In the genomic region with DNA sequence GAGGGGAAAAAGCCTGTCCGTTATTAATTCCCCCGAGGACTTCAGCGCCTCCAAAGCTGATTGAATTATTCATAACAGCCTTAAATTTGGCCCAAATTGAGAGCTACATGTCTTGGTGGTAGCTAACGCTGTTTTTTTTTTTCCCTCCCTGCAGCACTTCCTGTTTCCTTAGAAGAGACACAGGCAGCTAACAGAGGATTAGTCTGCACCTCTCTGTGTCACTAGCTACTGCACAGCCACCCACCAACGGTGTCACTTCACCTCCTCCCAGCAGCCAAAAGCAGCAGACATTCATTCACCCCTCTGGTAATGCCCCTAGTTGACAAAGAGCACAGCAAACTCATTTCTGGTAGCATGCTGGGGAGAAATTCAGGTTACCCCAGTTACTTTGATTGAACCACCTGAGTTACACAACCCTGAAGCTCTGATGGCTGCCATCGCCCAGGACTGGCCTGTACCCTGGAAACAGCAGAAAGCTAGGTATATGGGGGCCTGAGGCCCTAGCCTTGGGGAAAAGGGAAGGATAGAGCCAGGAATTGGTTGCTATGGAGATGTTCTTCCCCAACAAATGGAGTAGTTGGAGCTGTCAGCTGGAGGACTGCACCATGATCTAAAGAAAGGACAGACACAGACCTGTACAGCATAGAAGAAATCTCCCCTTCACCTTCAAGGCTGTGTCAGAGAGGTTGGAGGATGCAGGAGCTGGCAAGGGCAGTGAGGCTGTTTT, we compare ENCODE assay signal across 26 mouse cellular contexts.
DNase-seq lines count a peak whose midpoint lies in the region; ATAC-seq lines count a peak whose summit lies in the region.
"Had no signal": no experiment of that assay in that cellular context is flagged by ENCODE, and none has a peak within 500 bp of the region (broad histone marks: within the 10 kb centered on the region; RNA-seq: fewer than 3 reads in every experiment).

No protein-coding gene starts in this region.

- WGBS in forebrain, embryonic 15.5 days = 61% methylated on average over 6 of the region's 6 CpGs
- WGBS in forebrain, embryonic 12.5 days = 67% methylated on average over 6 of the region's 6 CpGs

- no peaks in the 10 kb centered on the region for H3K9me3 ChIP-seq in forebrain, embryonic 15.5 days
- 0 out of 2 replicates have a peak, but pooled peaks cover 4% of the 10 kb centered on the region for H3K9me3 ChIP-seq in forebrain, embryonic 12.5 days
- H3K9me3 ChIP-seq: liver, embryonic 15.5 days; lung, embryonic 15.5 days had no signal

- DNase-seq in layer of hippocampus, adult 9-11 months = peak; percentile 18
- no peak for DNase-seq in layer of hippocampus, adult 9-10 months (ENCODE audit: low spot score)
- peak; percentile 32 for DNase-seq in right cerebral cortex, adult 18-20 months
- no peak for DNase-seq in right cerebral cortex, postnatal 36 days (ENCODE audit: low spot score in 2 of 2)
- DNase-seq in ovary, postnatal 10 days (ENCODE audit: low spot score) = no peak
- DNase-seq: cerebellum, adult 2 months; cerebellum, postnatal 25 days; gastrocnemius, postnatal 36 days; heart, adult 2 months; heart, postnatal 14 days; kidney, adult 2 months; kidney, postnatal 10 days; liver; lung, postnatal 36 days; right cerebral cortex, postnatal 25 days had no signal

- no peak overlapping the region for H3K4me2 ChIP-seq in forebrain, embryonic 15.5 days (replicated peaks)
- H3K4me2 ChIP-seq in forebrain, embryonic 12.5 days = no peak overlapping the region
- H3K4me2 ChIP-seq: embryonic facial prominence, embryonic 13.5 days; heart, embryonic 13.5 days; liver, embryonic 15.5 days; lung, embryonic 15.5 days had no signal

- no peak overlapping the region for H3K9ac ChIP-seq in forebrain, embryonic 15.5 days (replicated peaks)
- no peak overlapping the region for H3K9ac ChIP-seq in forebrain, embryonic 12.5 days
- H3K9ac ChIP-seq: embryonic facial prominence, embryonic 13.5 days; heart, embryonic 13.5 days; liver, embryonic 15.5 days; lung, embryonic 15.5 days had no signal

- ATAC-seq in forebrain, embryonic 15.5 days (replicated peaks) = 0 out of 2 replicates have a peak, but pooled peaks have one; percentile 19
- ATAC-seq in forebrain, embryonic 12.5 days (ENCODE audit: low FRiP score) = no peak
- ATAC-seq: activated CD4-positive, CD25-positive, alpha-beta regulatory T cell, adult 4 months; forebrain, embryonic 14.5 days had no signal

- no peak overlapping the region for H3K27ac ChIP-seq in forebrain, embryonic 15.5 days (replicated peaks)
- H3K27ac ChIP-seq in forebrain, embryonic 12.5 days = no peak overlapping the region
- H3K27ac ChIP-seq: embryonic facial prominence, embryonic 13.5 days; heart, adult 2 months; heart, embryonic 13.5 days; limb, embryonic 10.5 days; liver, embryonic 15.5 days; lung, embryonic 15.5 days had no signal

- H3K36me3 ChIP-seq in forebrain, embryonic 15.5 days = no peaks in the 10 kb centered on the region
- H3K36me3 ChIP-seq in forebrain, embryonic 12.5 days (replicated peaks) = no peaks in the 10 kb centered on the region
- H3K36me3 ChIP-seq: embryonic facial prominence, embryonic 13.5 days; heart, embryonic 13.5 days; limb, embryonic 10.5 days; liver, embryonic 15.5 days; lung, embryonic 15.5 days had no signal

- H3K4me3 ChIP-seq in forebrain, embryonic 15.5 days = no peak overlapping the region
- H3K4me3 ChIP-seq in forebrain, embryonic 12.5 days (replicated peaks) = no peak overlapping the region
- H3K4me3 ChIP-seq: embryonic facial prominence, embryonic 13.5 days; erythroblast, embryonic 14.5 days; heart, adult 2 months; heart, embryonic 13.5 days; limb, embryonic 10.5 days; liver, embryonic 15.5 days; lung, embryonic 15.5 days; megakaryocyte, embryonic 14.5 days had no signal

- H3K4me1 ChIP-seq in forebrain, embryonic 15.5 days = no peaks in the 10 kb centered on the region
- H3K4me1 ChIP-seq in forebrain, embryonic 12.5 days = no peaks in the 10 kb centered on the region
- H3K4me1 ChIP-seq: embryonic facial prominence, embryonic 13.5 days; heart, embryonic 13.5 days; limb, embryonic 10.5 days; liver, embryonic 15.5 days; lung, embryonic 15.5 days; megakaryocyte, embryonic 14.5 days had no signal

- no peaks in the 10 kb centered on the region for H3K27me3 ChIP-seq in forebrain, embryonic 15.5 days
- no peaks in the 10 kb centered on the region for H3K27me3 ChIP-seq in forebrain, embryonic 12.5 days
- H3K27me3 ChIP-seq: embryonic facial prominence, embryonic 13.5 days; heart, embryonic 13.5 days; liver, embryonic 15.5 days; lung, embryonic 15.5 days; megakaryocyte, embryonic 14.5 days had no signal

Comparison
In these comparisons a context has a peak if more than half of its experiments do, and no peak if none do; other contexts are left out.
1. DNase-seq: peak in layer of hippocampus, adult 9-11 months (single experiment) and right cerebral cortex, adult 18-20 months (single experiment); none in layer of hippocampus, adult 9-10 months (single experiment), right cerebral cortex, postnatal 36 days (0 of 2) and ovary, postnatal 10 days (single experiment).